Mouse (Mus musculus) cerebellum, adult 2 months (tissue): ENCODE measurements around the gene Casp9.

Experiments used
- CTCF ChIP-seq: fragments of 200-500 bp; IDR thresholded peaks from 2 replicates; pipeline ENCODE4 v1.5.1; 2011; ENCODE audit warnings: low read depth, mild to moderate bottlenecking, control low read depth, low read length, moderate library complexity, borderline replicate concordance; ENCODE audit not compliant: insufficient read depth
- POLR2A ChIP-seq: fragments of 200-500 bp; IDR thresholded peaks from 2 replicates; pipeline ENCODE4 v1.6.1; 2011; ENCODE audit warnings: low read length, control low read depth, borderline replicate concordance; ENCODE audit not compliant: insufficient read depth

GRCm38 (mm10) chr4:141790524-141790990 is 2.9 kb upstream of the Casp9 start, which contains the start of gene Dnajc16:
- TF ChIP-seq CTCF = no peak
- peak; percentile 54; the same call in 1 of the 2 replicates for TF ChIP-seq POLR2A
